Mouse (Mus musculus) heart, postnatal 14 days (tissue): Measurements from ENCODE around the gene Ldah. TPM values are rescaled to one million over a fixed set of nuclear protein-coding genes. Genes with fewer than 3 reads are reported as not detected.

Experiments
- DNase-seq, 2 experiments: peaks; one replicate each; pipeline ENCODE4 v3.0.0; 2021 to 2022
- intact Hi-C: fragments of 180-260 bp; cut with DNase I; formaldehyde crosslinking; loops from one replicate; pipeline ENCODE4 v1.15.1; 2025
- total RNA-seq, 2 experiments: library from RNA; stranded (reverse); gene quantifications; 2 replicates each; pipeline ENCODE4 v1.2.3; 2021

Ldah gene
- total RNA-seq, 2 experiments from 2014 or later, result 25.2 to 26.9 TPM

DNA sequence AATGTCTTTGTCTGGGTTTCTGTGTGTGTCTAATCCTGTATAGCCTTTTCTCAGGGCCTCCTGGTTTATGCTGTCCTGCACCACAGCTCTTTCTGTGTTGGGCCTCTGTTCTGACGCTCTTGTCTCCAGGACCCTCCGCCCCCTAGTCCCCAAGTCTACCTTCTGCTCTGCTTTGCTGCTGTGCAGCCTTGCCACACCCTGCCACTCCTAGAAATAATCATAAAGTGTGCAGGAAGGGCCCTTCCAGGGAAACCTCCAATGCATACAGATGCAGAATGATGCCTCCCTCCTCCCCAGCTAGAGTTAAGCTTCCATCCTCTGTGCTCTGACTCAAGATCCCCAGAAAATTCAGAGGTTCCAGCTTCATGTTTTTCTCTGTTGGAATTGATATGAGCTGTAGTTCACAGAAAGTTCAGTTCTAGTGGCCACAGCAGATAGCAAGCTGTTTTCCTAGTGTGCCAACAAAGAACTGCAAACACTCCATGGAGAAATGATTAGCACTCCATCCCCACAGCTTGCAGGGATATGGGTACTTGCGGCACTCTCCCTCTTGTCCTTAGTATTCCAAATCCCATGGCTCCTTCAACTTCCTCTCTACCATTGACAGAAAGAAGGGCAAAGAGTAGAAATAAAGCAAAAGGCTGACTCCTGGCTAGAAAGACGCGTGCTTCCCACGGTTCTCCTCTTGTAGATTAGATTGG, 65.7 kb downstream of the Ldah start:
- intact Hi-C loops, result no loop called here
- no peak for DNase-seq

DNA sequence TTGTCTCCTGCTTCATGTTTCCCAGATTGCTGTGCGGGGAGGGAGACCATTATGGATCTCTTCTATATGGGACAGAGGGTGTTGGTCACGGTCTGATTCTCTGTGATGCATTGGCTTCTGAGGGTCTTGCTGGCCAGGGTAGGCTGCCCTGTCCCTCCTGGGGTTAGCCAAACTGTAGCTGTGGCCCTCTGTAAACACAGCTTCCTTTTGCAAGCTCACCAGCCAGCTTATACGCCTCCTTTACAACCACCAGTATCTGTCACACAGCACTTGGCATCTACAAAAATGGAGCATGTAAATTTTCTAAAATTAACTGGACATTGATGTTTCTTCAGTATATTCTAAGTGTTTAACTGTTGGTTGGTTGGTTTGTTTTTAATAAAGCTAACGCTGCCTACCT, 67.5 kb downstream of the Ldah start:
- intact Hi-C loops, result loop anchor here (5.0 kb wide), 1 partner anchor 33 kb away; no protein-coding TSS in a partner anchor
- DNase-seq, result no peak

DNA sequence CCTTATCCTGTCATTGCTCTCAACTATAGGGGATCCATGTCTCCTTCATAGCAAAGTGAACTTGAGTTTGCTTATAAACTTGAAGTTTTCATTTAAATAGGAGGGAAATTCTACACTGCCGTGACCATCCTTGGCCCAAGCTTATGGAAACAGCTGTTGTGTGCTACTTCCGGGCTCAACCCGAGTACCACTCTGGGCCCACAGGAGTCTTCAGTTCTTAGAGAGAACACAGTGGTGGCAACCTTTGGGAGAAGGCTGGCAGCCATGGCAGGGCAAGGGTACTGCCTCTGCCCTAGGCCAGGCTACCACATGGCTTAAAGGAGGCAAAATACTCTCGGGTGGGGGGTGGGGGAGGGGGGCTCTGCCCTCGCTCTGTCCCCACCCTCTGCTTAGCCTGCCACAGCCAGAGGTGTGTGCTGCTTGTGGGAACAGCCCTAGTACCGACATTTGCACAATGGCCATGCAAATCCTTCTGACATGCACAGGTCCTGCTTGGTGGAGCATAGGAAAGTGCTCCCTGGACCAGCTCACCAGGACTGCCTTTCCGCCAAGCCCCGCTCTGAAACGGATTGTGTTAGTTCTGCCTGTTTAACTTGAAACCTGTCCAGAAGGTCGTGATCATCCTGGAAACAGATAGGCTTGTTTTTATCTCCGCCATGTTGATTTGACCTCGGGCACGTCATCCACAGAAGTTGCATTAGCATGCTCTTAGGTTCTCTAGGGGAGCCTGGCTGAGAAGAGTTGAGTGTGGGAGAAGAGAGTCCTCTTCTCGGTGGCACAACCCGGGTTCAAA, 73.5 kb downstream of the Ldah start:
- no peak for DNase-seq
- intact Hi-C loops, result no loop called here

DNA sequence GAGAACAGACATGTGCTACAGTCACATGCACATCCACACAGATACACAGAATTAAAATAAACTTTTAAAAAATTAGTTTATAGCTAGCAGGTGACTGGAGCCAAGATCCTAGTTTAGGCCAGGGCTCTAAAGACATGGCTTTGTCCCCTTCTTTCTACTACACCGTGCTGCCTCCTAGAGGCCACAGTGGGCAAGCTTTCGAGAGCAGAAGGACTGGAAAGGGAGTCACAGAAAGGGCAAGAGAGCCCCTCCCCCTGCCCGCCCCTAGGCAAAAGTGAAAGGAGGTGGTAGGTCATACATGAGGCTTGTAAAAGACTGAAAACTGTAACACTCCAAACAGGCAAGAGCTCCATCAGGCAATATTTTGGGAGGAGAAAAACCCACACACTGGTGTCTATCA, 80.1 kb downstream of the Ldah start:
- no peak for DNase-seq
- intact Hi-C loops, result no loop called here

DNA sequence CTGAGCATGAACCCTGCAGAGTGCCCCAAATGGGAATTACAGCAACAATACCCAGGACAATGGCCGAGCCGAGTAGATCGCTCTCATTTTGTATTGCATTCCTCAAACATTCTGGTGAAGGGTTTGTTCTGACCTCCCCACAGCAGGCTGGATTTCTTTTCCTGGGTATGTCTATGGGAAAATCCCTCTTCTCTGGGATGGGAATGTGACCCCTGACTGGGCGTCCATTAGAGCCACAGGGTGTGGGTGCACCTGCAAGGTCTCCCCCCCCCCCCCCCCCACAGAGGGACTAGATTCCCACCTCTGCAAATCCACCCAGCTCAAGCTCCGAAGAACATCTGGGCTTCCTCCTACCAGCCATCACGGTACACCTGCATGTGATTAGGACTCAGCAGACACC, 81.2 kb downstream of the Ldah start:
- intact Hi-C loops, result no loop called here
- DNase-seq, result no peak

DNA sequence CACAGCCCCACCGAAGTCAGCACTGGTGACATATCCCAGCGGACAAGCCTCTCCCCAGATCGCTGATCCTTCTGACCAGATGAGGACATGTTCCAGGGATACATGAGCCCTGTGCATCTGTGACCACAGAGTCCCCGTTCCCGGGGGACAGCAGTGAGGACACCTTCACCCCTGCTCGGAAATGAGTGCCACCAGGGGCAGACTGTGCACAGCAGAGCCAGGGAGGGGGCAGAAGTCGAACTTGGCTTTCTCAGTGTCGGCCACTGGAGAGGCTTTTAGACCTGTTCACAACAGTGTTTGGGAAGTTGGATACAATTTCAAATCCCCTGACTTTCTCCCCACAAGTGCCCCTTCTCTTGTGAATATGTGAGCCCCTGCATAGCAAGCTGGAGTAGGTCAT, 81.6 kb downstream of the Ldah start:
- intact Hi-C loops, result no loop called here
- DNase-seq, result no peak

GRCm38 (mm10) chr12:8291157-8291853, 83.4 kb downstream of the Ldah start:
- no peak for DNase-seq
- intact Hi-C loops, result loop anchor here (2.0 kb wide), 1 partner anchor 15 kb away; no protein-coding TSS in a partner anchor

DNA sequence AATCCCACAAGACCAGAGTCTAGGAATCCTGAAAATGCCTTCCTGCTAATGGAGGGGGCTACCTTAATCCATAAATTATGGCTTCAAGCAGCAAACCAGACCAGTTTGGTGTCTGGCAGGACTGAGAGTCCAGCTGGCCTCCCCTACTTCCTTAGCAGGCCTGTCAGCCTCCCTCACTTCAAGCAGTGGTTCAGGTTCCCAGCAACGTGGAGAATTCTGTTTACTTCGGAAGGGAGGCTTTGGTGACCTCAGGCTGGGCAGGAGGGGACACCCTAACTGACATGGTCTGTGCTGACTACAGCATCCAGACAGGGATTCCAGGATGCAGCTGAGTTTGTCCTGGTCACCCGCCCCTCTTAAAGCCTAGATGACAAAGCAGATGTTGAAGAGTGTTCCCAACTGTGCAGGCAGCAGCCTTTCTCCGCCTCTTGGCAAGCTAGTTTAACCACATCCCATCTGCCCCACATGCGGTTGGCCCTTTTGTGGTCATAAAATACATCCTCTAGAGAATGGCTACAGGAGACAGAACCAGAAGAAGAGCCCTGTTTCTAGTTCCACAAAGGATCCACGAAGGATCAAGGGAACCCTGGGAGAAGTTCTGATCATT, 87.5 kb downstream of the Ldah start:
- no peak for DNase-seq
- intact Hi-C loops, result no loop called here

DNA sequence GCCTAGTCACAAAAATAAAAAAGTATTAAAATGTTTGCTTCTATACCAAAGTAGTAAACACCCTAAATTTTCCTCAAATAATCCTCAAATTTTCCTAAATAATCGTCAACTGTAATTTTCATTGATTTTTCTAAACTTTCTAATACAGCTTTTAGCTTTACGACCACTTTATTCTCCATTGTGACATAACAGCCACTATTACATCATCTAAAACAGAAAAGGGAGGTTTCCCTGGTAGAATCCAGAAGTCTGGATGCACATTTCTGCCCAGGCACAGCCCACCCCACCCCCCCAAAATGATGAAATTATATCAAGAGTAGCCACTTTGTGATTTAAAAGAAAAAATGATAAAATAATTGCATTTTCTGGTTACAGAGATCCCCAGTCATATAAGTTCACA, 88.2 kb downstream of the Ldah start:
- no peak for DNase-seq
- intact Hi-C loops, result no loop called here

DNA sequence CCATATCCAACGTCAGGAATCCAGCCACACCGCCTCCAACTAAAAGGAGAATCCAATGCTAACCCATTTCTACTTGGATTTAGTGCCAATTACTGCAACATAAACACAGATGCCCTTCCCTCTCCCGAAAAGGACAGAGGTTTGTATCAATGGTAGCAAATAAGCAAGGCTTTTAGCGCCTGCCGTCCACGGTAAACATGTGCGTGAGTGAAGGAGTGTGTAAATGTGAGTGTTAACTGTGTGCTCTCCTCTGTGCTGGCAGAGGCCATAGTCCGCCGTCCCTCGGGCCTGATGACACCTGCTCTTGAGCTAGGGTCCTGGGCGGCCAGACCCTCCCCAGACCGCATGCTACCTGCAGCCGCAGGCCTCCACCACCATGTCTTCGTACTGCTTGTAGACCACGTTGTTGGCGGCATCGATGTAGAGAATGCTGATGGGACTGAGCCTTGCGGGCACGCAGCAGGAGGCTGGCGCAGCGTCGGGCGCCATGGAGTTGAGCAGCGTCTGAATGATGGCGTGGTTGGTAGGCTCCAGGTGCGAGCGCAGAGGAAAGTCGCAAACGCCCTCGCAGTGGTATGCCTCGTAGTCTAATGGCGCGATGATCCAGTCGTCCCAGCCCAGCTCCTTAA, 89.8 kb downstream of the Ldah start:
- no peak for DNase-seq
- intact Hi-C loops, result no loop called here

- DNase-seq, result no peak
- intact Hi-C loops, result no loop called here
Observed at GRCm38 (mm10) chr12:8298361-8299142, 90.6 kb downstream of the Ldah start.

- no peak for DNase-seq
- intact Hi-C loops, result loop anchor here (5.0 kb wide), 1 partner anchor 82 kb away; no protein-coding TSS in a partner anchor
Observed at GRCm38 (mm10) chr12:8299143-8300110, 91.5 kb downstream of the Ldah start.

DNA sequence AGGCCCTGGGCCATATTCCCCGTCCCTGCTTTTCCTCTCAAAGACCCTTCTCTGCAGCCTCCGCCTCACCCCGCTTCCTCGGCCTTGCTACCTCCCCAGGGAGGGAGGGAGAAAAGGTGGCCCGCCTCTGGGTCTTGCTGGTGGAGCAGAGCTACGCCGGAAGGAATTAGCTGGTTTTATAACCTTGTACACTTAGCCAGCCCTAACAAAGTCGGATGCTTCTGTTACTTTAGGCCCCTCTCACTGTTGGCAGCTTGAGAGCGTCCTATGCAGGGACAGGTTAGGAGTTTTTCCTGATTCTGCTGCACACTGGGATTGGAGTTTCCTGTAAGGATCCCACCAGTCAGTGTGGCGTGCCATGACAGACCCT, 92.2 kb downstream of the Ldah start:
- DNase-seq, result no peak
- intact Hi-C loops, result loop anchor here (5.0 kb wide), 1 partner anchor 83 kb away; no protein-coding TSS in a partner anchor

- no peak for DNase-seq
- intact Hi-C loops, result loop anchor here (5.0 kb wide), 1 partner anchor 83 kb away; no protein-coding TSS in a partner anchor
Observed at GRCm38 (mm10) chr12:8300521-8300920, 92.6 kb downstream of the Ldah start.

GRCm38 (mm10) chr12:8301011-8301814, 93.3 kb downstream of the Ldah start:
- no peak for DNase-seq
- intact Hi-C loops, result loop anchor here (5.0 kb wide), 1 partner anchor 84 kb away; no protein-coding TSS in a partner anchor

DNA sequence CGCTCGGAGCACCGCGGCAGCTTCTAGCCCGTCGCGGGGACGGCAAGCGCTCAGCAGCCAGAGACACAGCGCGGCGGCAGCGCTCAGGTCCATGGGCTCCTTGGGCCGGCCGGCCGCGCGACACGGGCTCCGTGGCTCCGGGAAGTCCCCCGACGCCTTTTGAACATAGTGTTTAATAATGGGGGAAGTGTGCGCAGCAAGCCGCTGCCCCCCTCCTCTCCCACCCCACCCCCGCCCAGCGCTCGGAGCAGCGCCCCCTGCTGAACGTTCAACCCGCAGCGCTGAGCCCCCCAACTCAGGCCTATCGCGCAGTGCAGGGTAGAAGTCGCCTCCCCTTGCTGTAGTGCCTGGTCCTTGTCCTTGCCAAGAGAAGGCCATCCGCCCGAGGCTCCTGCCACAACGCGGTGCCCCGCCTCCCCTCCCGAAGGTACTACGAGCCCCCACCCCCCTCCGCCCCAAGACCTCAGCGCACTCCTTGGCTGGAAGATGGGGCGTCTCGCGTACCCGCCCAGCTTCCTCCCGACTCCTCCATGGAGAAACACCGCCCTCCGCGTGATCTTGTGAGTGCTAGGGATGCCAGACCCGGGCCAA, 94.0 kb downstream of the Ldah start, which contains the start of gene Gdf7:
Gene Gdf7, minus strand, starts transcription at position 114 of the 591 bp plus-strand sequence.
- DNase-seq, result no peak
- intact Hi-C loops, result loop anchor here (5.0 kb wide), 1 partner anchor 85 kb away; no protein-coding TSS in a partner anchor

DNA sequence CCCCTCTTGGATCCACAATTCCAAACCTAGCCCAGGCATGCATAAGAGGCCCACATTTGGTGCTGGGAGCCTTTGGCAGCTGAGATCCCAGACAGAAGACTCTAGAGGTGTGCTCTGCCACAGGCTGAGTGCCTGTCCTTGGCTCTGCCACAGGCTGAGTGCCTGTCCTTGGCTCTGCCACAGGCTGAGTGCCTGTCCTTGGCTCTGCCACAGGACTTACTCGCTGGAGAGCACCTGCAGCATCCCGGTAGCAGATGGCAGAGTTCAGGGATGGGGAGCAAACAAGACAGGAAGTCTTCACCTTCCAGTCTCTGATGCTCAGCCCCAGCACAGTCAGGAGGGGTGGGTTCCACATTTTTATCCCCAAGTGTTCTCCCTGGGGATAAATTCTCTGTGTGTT, 97.4 kb downstream of the Ldah start:
- intact Hi-C loops, result no loop called here

More for the DNA sequence above, 97.4 kb downstream of the Ldah start:
- DNase-seq, result no peak
